Mouse (Mus musculus) kidney, adult 2 months (tissue): Measurements from ENCODE around the gene Pask.

ENCODE experiments used
- CTCF ChIP-seq: fragments of 200-500 bp; conservative IDR thresholded peaks from 2 replicates; pipeline ENCODE4 v1.5.1; 2011; ENCODE audit warnings: low read depth, mild to moderate bottlenecking, control low read depth, low read length, moderate library complexity, mixed read lengths; ENCODE audit not compliant: insufficient read depth, insufficient read length
- POLR2A ChIP-seq: fragments of 200-500 bp; IDR thresholded peaks from one replicate; pipeline ENCODE4 v1.6.1; 2011; ENCODE audit warnings: low read depth, low read length, control low read depth

- TF ChIP-seq POLR2A (no peak), CTCF (no peak)
These were observed 19.4 kb upstream of the Pask start for GRCm38 (mm10) chr1:93362661-93363060.
